Mouse (Mus musculus) urinary bladder, postnatal 14 days (tissue): Measurements from ENCODE around the gene Calhm1.

Experiments used
- DNase-seq: peaks from one replicate; pipeline ENCODE4 v3.0.0; 2021; ENCODE audit warnings: low spot score

Gene Calhm1

DNA sequence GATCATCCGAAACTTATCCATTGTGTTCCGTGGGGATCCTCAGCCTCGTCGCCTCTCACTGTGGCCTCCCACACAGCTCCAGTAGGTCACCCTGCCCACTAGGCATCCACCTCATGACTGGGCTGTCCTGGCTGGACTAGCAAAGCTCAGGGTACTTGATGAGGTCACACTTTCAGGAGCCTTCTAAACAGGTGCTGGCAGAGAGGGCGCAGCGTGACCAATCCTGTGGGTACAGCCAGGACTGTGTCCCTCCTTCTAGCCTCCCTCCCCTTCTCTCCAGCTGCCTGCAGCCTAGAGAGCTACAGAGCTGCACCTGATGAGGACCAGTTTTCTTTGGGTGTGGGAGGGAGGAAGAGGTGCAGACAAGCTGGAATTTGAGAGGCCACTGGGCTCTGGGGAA lies at the start of gene Calhm1:
Calhm1 (minus strand) TSS at position 101 of the 400 bp plus-strand sequence.
- no peak for DNase-seq

DNA sequence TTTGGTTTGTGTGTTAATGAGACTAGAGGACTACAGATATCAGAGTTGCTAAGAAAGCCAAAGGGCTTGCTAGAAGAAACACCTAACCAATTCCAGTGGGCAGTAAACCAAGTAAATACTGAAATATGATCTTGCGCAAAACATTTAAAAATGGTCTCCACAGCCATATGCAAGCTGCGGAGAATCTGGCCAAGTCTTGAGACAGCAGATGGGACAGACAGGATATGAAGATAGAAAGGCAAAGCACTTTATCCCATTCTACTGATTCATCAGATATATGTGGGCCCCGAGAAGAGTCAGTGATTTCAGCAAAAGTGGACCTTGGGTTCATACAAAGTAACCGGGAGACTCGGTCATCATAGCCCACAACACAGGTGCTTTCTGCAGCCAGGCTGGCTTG lies 48.1 kb upstream of the Calhm1 start:
- DNase-seq: no peak

DNA sequence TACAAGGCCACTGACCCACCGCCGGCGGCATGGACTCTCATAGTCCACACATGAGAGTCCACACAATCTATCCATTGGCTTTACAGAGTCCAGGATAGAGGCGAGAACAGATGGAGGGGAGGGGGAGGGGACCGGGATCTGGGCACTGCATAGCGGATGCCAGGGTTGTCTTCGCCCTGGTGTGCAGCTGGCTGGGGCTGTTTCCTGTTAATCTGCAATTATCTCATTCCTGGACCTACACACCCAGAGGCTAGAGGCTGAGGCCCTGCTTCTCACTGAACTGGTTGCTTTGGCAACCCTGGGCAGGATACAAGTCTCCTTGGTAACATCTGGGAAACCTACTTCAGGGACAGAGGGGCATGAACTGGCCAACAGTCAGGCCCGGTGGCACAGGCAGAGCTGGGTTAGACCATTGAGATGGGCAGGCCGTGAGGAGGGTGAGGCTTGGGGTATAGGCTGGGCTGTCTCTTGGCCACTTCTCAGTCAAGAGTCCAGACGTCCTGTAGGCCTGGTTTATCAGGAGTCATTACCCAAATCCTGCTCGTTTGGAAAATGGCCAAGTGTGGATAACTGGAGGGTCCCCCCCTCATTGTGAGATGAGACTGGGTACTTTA lies 44.6 kb upstream of the Calhm1 start:
- no peak for DNase-seq

DNA sequence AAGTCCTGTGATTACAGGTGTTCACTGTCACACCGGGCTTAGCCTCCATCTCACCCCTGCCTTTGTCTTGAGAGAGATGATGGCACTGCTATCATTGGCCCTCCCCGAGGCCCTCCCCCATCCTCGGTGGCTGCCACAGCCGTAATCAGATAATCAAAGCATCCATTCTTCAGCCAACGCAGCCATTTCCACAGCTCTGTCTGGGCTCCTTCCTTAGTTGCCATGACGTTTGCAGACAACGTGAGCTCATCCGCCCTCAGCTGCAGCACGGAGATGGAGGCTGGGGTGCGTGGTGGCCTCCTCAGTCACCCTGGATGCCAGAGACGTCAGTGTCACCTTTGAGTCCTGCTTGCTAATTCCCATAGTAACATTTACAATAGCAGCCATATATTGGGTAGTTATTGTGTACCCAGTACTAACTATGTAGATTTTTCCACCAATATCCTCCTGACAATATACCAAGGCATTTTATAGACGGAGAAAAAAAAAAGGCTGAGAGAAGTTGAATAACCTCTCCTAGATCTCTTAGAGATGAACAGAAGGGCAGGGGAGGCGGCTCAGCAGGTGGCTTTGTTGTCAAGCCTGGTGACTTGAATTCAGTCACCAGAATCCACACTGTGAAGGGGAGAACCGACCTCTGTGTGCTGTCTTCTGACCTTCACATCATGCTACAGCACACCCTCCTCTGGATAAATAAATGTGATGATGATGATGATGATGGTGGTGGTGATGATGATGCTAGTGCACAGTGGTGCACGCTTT lies 42.6 kb upstream of the Calhm1 start:
- no peak for DNase-seq

DNA sequence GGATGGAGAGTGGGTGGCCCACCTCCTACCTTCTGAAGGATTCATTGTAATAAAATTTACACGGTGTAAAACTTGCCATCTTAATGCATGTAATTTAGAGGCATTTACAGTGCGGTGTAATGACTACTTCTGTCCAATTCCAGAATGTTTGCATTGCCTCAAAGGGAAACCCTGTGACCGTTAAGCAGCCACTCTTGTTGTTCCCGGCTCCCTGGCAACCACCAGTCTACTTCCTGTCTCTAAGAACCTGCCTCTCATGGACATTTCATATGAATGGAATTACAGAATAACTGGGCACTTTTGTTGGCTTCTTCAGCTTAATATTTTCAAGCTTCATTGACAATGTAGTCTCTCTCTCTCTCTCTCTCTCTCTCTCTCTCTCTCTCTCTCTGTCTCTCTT lies 40.7 kb upstream of the Calhm1 start:
- no peak for DNase-seq

DNA sequence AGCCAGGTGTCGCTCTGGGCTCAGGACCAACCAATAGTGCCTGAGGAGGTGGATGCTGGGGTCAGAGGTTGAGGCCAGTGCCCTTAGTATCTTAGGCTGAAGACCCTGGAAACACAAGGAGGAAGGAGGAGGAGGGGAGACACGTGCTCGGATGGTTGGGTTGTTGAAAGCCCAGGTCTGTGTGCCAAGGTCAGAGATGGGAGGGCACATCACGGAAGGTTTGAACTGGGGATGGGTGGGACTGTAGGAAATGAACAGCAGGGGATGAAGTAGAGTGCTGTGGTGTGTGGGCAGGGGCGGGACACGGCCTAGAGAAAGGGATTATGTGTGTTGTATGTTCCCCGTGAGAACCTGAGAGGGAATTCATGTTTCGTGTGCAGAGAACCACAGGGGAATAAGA lies 40.2 kb upstream of the Calhm1 start:
- DNase-seq: no peak

DNA sequence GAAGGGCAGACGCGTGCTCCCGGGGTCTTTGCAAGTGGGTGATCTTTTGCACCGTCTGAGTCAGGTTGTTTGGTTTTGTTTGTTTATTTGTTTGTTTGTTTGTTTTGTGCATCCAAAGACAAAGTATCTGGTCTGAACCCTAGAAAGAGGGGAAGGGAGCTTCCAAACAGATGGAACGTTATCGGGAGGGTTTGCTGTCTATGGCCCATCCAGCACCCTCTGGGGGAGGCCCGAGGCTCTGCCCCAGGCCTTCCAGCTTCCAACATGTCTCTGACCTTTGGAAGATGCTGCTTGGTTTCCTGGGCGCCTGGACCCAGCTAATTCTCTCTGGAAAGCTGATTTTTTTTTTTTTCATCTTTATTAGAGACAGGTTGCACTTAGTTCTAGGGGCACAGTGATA lies 36.0 kb upstream of the Calhm1 start:
- DNase-seq: no peak

DNA sequence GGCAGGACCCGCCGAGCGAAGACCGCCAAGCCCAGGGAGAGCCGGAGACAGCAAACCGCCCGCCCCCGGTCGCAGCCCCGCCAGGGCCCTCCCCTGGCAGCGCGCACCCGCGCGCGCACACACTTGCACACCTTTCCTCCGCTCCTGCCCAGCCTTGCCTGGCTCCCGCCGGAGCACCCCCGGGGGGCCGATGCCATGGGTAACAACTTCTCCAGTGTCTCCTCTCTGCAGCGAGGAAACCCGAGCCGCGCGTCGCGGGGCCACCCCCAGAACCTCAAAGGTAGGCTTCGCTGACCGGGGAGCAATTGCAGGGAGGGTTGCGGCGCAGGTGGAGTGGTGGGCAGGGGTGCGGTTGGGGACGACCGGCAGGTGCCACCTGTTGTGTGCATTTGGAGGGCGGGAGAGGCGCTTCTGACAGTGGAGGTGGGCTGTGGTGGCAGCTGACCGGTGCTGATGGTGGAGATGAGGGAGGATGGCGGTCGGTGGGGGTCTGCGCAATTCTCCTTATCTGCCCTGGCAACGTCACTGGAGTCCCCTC lies 35.3 kb upstream of the Calhm1 start:
- DNase-seq: peak; percentile 28

DNA sequence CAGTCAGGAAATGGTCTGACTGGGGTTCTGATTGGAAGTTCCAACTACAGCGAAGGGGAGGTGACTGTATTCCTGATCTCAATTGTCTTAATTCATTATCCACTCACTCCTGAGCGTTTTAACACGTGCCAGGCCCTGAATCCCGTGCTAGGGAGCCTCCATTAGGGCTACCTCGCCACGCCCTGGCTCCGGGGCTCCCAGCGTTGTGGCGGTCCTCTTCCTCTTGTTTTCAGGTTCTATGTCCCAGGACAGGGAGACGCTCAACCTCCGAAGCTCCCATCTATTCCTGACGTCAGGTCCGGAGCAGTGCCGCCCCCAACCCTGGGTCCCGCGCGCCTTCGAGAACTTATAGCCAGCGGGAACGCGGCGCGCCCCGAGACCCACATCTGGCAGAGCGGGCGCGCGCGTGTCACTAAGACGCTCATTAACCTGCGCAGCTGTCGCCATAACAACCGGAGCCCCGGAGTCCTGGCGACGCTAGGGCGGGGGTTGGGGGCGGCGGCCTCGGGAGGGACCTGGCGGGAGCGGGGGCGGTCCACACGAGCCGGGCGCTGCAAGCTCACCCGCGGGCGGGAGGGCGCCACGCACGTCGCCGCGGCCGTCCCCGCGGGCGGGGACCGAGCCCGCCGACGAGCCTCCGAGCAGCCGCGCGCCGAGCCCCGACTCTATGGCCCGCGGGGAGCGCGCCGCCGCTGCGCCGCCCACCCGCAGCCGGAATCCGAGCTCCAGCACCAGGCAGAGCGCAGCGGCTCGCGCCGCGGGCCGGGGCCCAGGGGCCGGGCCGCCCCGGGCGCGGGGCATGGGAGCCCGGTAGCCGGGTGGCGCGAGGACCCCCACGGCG lies 34.6 kb upstream of the Calhm1 start, which contains the start of gene Neurl1a:
Neurl1a (plus strand) TSS at position 390 of the 841 bp plus-strand sequence.
- peak; percentile 46 for DNase-seq

DNA sequence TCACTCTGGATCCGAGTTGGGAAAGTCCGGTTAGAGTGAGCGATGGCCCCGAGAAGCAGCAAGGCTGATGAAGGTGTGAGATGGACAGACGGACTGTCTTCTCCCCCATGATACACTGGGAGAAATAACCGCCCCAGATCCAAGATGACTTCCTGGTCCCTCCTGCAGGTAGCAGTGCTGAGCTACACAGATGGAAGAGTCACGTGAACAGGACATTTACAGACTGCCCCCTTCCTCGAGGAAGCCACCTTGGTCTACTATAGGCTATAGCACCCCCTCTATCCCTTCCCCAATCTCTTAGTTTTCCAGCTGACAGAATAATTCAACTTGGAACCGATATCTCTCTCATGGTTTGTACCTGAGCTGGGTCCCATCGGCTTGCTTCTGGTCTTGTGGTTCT lies 33.9 kb upstream of the Calhm1 start:
- peak; percentile 43 for DNase-seq

DNA sequence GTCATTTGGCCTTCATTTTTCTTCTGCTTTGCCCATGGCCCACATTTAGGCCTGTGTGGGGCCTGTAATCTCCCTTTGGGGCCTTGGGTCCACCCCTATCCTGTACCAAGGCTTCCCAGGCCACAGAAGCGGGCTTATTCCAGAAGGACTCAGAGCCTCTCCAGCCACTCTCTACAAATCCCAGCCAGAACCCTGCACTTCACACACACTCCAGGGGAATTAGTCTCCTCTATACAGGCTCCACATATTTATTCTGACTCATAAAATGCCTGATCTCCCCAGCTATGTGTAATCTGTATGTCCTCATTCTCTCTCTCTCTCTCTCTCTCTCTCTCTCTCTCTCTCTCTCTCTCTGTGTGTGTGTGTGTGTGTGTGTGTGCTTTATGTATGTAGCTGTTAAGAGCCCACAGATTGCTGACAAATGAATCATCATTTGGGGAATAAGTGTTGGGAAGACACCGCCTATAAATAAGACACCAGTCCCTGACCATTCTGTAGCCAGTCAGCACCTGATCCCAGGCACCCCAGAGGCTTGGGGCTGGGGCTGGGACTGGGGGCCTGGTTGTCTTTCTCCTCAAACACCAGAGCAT lies 33.0 kb upstream of the Calhm1 start:
- DNase-seq: no peak

DNA sequence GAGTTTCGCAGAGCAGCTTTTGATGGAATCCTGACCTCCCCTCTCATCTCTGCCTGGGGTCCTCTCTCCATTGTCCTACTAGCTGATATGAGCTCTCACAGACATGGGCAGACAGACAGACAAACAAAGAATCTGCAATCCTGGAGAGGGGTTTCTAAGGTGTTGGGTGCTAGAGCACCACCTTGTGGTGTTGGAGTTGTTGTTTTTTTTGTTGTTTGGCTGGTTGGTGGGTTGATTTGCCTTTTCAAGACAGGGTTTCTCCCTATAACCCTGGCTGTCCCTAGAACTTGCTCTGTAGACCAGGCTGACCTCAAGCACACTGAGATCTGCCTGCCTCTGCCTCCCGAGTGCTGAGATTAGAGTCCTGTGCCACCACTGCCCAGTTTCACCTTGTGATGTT lies 31.4 kb upstream of the Calhm1 start:
- DNase-seq: no peak

DNA sequence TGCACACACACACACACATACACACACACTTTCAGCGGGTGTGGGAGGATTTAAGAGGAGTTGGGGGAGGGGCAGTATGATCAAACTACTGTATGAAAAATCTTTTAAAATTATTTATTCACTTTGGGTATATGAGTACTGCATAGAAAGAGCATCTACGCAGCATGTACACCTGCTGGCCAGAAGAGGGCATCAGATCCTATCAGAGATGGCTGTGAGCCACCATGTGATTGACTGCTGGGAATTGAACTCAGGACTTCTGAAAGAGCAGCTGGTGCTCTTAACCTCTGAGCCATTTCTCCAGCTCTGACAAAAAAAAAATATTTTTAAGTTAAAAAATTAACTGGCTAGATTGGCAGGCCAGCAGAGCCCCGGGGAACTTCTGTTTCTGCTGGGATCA lies 30.5 kb upstream of the Calhm1 start:
- DNase-seq: no peak

DNA sequence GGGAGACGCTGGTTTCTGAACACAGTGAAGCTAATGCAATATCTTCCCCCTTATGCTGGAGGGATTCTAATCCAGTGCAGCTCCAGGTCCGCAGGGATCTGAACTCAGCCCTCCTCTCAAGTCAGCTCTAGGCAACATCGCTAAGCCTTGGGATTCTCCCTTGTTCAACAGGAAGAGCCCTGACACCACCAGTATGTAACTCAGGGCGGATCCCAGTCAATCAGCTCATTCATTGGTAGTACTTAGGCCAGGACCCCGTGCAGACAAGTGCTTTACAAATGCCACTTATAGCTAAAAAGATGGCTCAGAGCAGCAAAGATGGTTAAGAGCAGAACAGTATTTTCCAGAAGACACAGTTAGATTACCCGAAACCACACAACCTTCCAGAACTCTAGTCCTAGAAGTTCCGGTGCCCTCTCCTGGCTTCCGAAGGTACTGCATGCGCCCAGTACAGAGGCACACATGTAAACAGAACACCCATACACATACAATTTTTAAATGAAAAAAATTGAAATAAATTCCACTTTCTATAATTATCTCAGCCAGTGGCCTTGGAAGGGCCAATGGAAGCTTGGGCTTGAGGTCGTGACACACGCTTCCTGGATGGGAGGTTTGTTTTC lies 24.8 kb upstream of the Calhm1 start:
- peak; percentile 90 for DNase-seq

DNA sequence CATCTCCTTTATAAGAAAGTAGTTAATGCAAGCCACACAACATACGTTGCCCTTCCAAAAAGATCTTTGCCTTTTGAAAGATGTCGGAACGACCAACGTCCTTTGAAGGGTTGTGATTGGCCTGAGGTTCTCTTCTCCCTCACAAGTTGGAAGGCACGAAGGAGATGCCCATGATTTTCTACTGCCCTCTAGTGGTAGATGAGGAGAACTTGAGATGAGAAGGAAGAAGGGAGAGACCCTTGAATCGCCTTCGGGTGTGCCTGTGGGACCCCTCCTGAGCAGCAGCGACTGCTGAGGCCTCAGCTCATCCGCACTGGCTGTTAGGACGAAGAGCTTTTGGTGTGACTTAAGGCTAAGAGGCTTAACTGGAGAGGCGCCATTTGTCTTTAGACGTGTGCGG lies 24.2 kb upstream of the Calhm1 start:
- no peak for DNase-seq

DNA sequence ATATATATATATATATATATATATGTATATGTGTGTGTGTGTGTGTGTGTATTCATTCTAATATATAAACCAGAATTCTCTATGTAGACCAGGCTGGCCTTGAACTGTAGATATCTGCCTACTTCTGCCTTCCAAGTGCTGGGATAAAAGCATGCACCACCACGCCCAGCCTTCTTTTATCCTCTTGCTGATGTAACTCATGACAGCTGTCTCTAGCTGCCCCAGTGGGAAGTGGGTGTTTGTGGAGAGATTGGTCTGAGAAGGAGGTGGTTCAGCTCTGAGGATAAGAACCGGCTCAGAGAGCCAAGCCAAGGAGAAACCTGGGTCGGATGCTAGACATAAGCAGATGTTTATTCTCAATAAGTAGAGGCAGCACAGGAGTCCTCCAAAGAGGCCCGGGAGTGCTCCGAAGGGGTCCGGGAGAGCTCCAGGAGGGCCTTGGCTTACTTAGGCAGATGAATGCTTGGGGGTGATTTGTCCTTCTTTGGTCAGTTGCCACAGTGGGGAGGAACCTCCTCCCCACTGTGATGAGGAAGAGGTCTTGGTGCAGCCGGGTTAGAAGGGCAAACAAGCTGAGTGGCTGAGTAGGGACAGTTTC lies 23.7 kb upstream of the Calhm1 start:
- DNase-seq: no peak

DNA sequence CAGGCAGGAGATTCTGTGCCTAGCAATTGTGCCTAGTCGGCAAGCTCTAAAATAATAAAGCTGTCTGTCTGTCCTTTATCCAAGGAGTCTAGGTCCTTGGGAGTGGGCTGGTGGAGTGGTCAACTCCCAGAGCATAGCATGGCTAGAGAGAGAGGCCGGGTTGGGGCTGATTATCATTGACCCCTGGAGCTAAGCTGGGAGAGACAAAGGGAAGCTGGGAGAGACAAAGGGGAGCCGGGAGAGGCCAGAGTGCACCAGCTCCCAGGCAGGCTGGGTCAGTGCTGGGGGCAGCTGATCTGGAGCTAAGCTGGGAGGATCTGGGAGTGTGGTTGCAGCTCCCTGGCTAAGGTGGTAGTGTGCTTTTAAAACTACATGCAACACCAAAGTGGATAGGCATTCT lies 22.7 kb upstream of the Calhm1 start:
- DNase-seq: no peak

DNA sequence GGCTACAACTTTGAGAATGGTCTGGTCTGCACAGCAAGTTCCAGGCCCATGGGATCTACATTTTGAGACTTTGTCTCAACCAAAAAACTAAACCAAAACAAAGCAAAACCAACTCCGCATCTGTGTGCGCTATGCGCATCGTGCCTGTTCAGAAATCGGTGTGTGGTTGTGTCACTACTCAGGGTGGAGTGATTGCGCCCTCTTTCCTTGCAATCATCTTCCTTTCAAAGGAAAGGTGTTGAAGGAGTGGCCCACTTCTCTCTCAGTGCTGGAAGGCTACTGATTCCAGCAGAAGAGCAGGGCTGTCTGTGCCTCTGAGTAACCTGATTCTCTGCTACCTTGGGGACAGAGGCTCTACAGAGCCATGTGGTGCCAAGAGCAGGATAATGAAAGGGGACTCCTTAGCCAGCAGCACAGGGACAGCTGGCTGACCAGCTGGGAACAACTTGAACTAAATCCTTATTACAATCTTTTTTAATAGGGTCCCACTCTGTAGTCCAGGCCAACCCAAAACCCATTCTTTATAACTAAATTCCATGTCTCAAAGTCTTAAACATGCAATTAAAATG lies 19.2 kb upstream of the Calhm1 start:
- DNase-seq: no peak

DNA sequence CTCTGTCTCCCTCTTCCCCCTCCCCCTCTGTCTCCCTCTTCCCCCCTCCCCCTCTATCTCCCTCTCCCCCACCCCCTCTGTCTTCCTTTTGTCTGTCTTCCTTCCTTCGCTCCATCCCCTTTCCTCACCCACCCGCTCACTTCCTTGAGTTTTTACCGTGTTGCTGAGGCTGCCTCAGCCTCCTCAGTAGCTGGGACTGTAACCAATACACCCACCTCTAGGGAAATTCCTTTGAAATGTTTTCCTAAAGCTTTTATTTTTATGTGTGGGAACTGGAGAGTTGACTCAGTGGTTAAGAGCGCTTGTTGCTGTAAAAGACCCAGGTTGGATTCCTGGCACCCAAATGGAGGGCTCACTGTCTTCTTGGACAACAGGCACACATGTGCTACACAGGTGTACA lies 17.6 kb upstream of the Calhm1 start:
- DNase-seq: no peak

DNA sequence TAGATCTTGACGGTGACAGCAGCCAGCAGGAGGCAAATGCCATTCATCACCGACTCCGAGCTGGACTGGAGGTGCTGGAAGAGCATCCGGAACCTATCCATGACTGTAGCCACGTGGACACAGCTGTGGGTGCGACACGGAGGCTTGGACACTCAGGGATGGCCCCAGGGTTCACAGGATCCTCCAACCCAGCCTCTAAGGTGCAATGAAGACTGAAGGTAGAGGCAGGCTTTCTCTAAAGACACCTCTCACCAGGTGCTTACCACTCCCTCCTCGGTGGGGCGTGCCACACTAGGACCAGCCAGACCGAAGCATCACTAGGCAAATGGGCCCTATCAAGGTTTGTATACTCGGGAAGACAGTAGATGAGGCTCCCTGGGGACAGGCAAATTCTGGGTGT lies 13.6 kb upstream of the Calhm1 start, which contains the start of gene Calhm3:
Calhm3 (minus strand) TSS at position 101 of the 400 bp plus-strand sequence.
- no peak for DNase-seq

DNA sequence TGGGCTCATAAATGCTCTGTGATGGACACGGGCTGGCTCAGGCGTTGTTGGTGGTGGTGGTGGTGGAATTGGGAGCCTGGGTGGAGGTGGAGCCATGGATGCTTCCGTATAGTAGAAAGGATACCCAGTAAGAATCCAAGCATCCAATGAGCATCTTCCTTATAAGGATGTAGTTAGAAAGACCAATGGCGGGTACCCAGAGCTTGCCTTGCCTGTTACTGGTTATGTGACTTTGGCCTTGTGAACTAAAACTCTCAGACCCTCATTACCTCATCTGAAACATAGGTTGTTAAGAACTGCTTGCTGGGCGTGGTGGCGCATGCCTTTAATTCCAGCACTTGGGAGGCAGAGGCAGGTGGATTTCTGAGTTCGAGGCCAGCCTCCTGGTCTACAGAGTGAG lies 9.7 kb upstream of the Calhm1 start:
- DNase-seq: no peak
